Mouse (Mus musculus) left cerebral cortex, postnatal 14 days (tissue): ENCODE measurements around the gene Rab3b. TPM values are rescaled to one million over a fixed set of nuclear protein-coding genes. Genes with fewer than 3 reads are reported as not detected.

Source experiments
- total RNA-seq, 2 experiments: library from RNA; stranded (reverse); gene quantifications; 2 replicates each; pipeline ENCODE4 v1.2.3; 2021

Rab3b gene
- total RNA-seq, 2 experiments from 2014 or later = 106 to 123 TPM

Other genes with a start within 250 kb of the Rab3b start
- 1 to 10 TPM in 1 of 2 experiments, under 1 TPM in 1; 0.94 to 1.5 TPM for gene 3110021N24Rik, start 159.4 kb upstream of the Rab3b start, total RNA-seq
- gene Zfyve9, start 98.3 kb upstream of the Rab3b start, total RNA-seq = 10 to 100 TPM; 52.2 to 55.6 TPM
- gene Btf3l4, start 45.4 kb upstream of the Rab3b start, total RNA-seq = 10 to 100 TPM; 92.3 to 98.6 TPM
- gene Txndc12, start 44.5 kb upstream of the Rab3b start, total RNA-seq = 10 to 100 TPM; 40.4 to 45.2 TPM
- 10 to 100 TPM; 15.5 to 16.6 TPM for gene Kti12, start 31.3 kb upstream of the Rab3b start, total RNA-seq
- gene A730015C16Rik, start 30.4 kb upstream of the Rab3b start, total RNA-seq = under 1 TPM; 0.27 to 0.40 TPM
- 100 to 1,000 TPM; 127 to 150 TPM for gene Nrd1, start 121.6 kb downstream of the Rab3b start, total RNA-seq